Mouse (Mus musculus): ENCODE measurements around the gene Gm37240.

- TF ChIP-seq POLR2A (IDR thresholded peaks at IDR 0.05; ENCODE audit: borderline replicate concordance, extremely low read depth, insufficient read depth, insufficient read length, poor library complexity, severe bottlenecking) (no peak), CTCF (IDR thresholded peaks at IDR 0.05; ENCODE audit: borderline replicate concordance, extremely low read depth, insufficient read depth, insufficient read length) (no peak)
Measured at GRCm38 (mm10) chr3:85109221-85109620, 778.1 kb downstream of the Gm37240 start.
